Mouse (Mus musculus) heart, embryonic 14.5 days (tissue): ENCODE measurements around the gene Bcor. TPM values are rescaled to one million over a fixed set of nuclear protein-coding genes. Genes with fewer than 3 reads are reported as not detected.

Experiments used
- ATAC-seq: fragments of 200-750 bp; cut with Nextera tagmentation; 2 replicates; pipeline ENCODE4 v1.8.0; 2017; ENCODE audit warnings: low read depth, moderate TSS enrichment; ENCODE audit not compliant: insufficient number of reproducible peaks, insufficient read depth, low FRiP score
- H3K27ac ChIP-seq, 2 experiments: fragments of 200-500 bp in 1 of 2; fragments of 300-500 bp in 1 of 2; sonication (generic) in 1 of 2; replicated peaks in 1 of 2; 2 replicates each; pipeline ENCODE4 v1.5.1; 2012 to 2014; ENCODE audit warnings: low read depth in 2 of 2, low read length in 2 of 2, control low read depth in 1 of 2, mild to moderate bottlenecking in 1 of 2, mixed read lengths in 1 of 2; ENCODE audit not compliant: control insufficient read depth in 1 of 2, insufficient read depth in 1 of 2
- H3K27me3 ChIP-seq: fragments of 300-500 bp; sonication (generic); 2 replicates; pipeline ENCODE4 v1.6.1; 2014; ENCODE audit warnings: mild to moderate bottlenecking, low read length, control low read depth; ENCODE audit not compliant: control insufficient read depth, insufficient read depth
- H3K36me3 ChIP-seq: fragments of 300-500 bp; sonication (generic); 2 replicates; pipeline ENCODE4 v1.6.1; 2014; ENCODE audit warnings: mild to moderate bottlenecking, control low read depth, low read length, mixed read lengths; ENCODE audit not compliant: control insufficient read depth, insufficient read depth
- H3K4me1 ChIP-seq, 2 experiments: fragments of 200-500 bp in 1 of 2; fragments of 300-500 bp in 1 of 2; sonication (generic) in 1 of 2; 2 replicates each; pipeline ENCODE4 v1.6.1; 2012 to 2014; ENCODE audit warnings: low read length in 2 of 2, control low read depth in 1 of 2, mixed read lengths in 1 of 2; ENCODE audit not compliant: control insufficient read depth in 2 of 2, insufficient read depth in 2 of 2
- H3K4me2 ChIP-seq: fragments of 300-500 bp; sonication (generic); 2 replicates; pipeline ENCODE4 v1.6.1; 2014; ENCODE audit warnings: mild to moderate bottlenecking, low read length
- H3K4me3 ChIP-seq, 2 experiments: fragments of 200-500 bp in 1 of 2; fragments of 300-500 bp in 1 of 2; sonication (generic) in 1 of 2; 2 replicates each; pipeline ENCODE4 v1.5.1; 2012 to 2014; ENCODE audit warnings: low read length in 2 of 2, mild to moderate bottlenecking in 2 of 2, control low read depth in 1 of 2, low read depth in 1 of 2, moderate library complexity in 1 of 2; ENCODE audit not compliant: control insufficient read depth in 1 of 2, insufficient read depth in 1 of 2
- H3K9ac ChIP-seq: fragments of 300-500 bp; sonication (generic); 2 replicates; pipeline ENCODE4 v1.6.1; 2014; ENCODE audit warnings: mild to moderate bottlenecking, low read length
- H3K9me3 ChIP-seq: fragments of 300-500 bp; sonication (generic); 2 replicates; pipeline ENCODE4 v1.6.1; 2016; ENCODE audit warnings: low read length, control low read depth; ENCODE audit not compliant: control insufficient read depth
- WGBS: fragments of 180-500 bp; shearing (Covaris S2); extraction: QIAGEN DNeasy Blood & Tissue Kit; methylation state at CpG from one replicate; pipeline ENCODE4 v1.1.7; 2014; 5-methylcytosine and 5-hydroxymethylcytosine counted together
- polyA plus RNA-seq: library from polyadenylated mRNA; unstranded; fragments of >200 nt; fragmentation: Nextera tagmentation; extraction: Ambion mirVana; gene quantifications from 2 replicates; pipeline ENCODE4 v1.2.1, GENCODE M21; 2014

Gene Bcor
- polyA plus RNA-seq, 1 experiment from 2014 or later, result 17.0 TPM

DNA sequence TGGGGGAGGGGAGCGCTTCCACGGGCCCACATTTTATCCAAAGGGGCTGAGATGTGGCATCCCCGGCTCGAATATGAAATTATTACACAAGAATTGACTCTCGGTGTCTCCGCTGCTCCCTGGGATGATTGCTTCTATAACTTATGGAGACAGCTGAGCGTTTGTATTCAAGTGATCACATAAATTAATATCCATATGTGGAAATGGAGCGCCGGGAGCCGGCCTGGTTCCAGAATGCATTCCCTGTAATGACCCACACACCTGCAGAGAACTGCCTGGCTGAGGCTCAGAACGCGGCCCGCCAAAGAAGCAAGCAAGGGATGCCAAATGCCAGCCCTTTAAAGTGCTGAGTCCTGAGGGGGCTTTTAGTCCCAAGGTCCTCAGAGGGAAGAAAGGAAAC is 170.7 kb downstream of the Bcor start:
- Histone ChIP-seq H3K4me3 (no peak overlapping the region), H3K27ac (no peak overlapping the region), H3K27me3 (peaks cover 4% of the 10 kb centered on the region; the same call in 1 of the 2 replicates), H3K9ac (no peak overlapping the region), H3K36me3 (no peaks in the 10 kb centered on the region), H3K9me3 (no peaks in the 10 kb centered on the region), H3K4me2 (no peak overlapping the region), H3K4me1 (peaks cover 0 to 2% of the 10 kb centered on the region in 2 experiments; a peak in 2 of 4 replicates)
- no peak for ATAC-seq
- WGBS, result 88% methylated on average over 13 of the region's 13 CpGs

DNA sequence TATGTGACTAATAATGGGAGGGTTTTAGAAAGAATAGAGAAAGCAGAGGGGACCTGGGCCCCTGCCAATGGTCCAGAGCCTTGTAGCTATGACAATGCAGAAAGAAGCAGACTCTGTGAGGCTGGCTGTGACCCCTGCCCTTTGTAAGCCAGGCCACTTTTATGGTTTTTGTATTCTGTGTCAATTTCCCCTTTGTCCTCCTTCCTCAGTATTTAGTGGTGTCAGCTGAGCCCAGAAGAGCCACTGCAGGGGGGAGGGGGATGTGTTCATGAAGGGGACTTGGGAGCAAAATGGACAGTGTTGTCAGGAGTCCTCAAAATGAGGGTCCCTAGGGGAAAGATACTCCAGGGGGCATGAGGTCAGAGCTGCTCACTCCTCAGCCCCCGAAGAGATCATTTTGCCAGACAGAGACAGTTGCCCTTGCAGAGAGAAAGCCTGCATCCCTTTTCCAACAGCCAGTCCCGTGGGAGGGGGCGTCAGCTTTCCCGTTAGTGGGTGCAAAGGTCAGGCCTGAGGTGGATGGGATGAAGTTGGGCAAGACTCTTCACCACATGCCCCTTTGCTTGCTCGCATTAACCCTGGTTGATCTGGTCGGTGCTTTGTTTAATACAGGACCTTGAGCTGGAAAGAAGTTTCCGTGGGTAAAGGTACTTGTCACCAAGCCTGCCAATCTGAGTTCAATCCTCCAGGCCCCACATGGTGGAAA is 171.8 kb downstream of the Bcor start:
- WGBS, result 76% methylated on average over 7 of the region's 7 CpGs
- Histone ChIP-seq H3K4me3 (no peak overlapping the region), H3K27ac (no peak overlapping the region), H3K36me3 (no peaks in the 10 kb centered on the region), H3K9me3 (no peaks in the 10 kb centered on the region), H3K27me3 (no peaks in the 10 kb centered on the region), H3K9ac (no peak overlapping the region), H3K4me1 (peaks cover 0 to 2% of the 10 kb centered on the region in 2 experiments; a peak in 1 of 4 replicates), H3K4me2 (no peak overlapping the region)
- no peak for ATAC-seq

DNA sequence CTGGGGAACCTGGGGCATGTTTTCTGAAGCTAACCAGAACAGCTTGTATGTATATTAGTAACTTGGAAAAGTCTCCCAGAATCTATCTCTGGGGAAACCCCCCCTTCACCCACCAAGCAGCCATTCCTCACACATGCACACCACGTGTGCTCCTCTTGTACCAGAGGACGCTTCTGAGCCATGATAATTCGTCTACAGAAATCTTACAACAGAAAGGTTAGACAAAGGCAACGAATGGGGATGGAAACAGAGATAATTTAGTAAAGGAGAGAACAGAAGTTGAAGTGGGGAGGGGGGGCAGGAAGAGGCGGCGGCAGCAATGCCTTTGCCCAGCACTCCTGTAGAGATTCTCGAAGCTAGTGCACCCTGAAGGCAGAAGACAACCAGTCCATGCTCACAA is 172.6 kb downstream of the Bcor start:
- no peaks in the 10 kb centered on the region for H3K9me3 ChIP-seq
- no peak overlapping the region for H3K4me2 ChIP-seq
- WGBS, result 60% methylated on average over 7 of the region's 7 CpGs
- H3K27me3 ChIP-seq, result no peaks in the 10 kb centered on the region
- no peak overlapping the region for H3K4me3 ChIP-seq
- ATAC-seq, result no peak
- H3K27ac ChIP-seq, result no peak overlapping the region
- peaks cover 0 to 2% of the 10 kb centered on the region in 2 experiments; a peak in 1 of 4 replicates for H3K4me1 ChIP-seq
- no peaks in the 10 kb centered on the region for H3K36me3 ChIP-seq
- no peak overlapping the region for H3K9ac ChIP-seq
